Mouse (Mus musculus) v-Abl transformed pro-B cells (cell line): ENCODE measurements around the gene Vps41.

Experiments
- in situ Hi-C, 2 experiments: fragments of 400-800 bp; cut with MboI; formaldehyde crosslinking; loops; one replicate each; pipeline ENCODE4 v1.15.1; 2025; ENCODE audit not compliant: unreplicated experiment in 2 of 2

Gene Vps41

GRCm38 (mm10) chr13:18717185-18717584, at the start of gene Vps41:
TSS of gene Vps41 (plus strand) at chr13:18717286.
- in situ Hi-C loops = loop anchor here in 1 of 2 experiments (25.0 kb wide), 2 partner anchors 420 to 880 kb away; no protein-coding TSS in a partner anchor

- in situ Hi-C loops = loop anchor here (5.0 to 25.0 kb wide), 4 partner anchors 114 to 861 kb away; no protein-coding TSS in a partner anchor
These were observed 18.5 kb upstream of the Vps41 start for GRCm38 (mm10) chr13:18698518-18699065.

- in situ Hi-C loops = loop anchor here in 1 of 2 experiments (25.0 kb wide), 2 partner anchors 426 to 874 kb away; no protein-coding TSS in a partner anchor
These were observed 5.4 kb upstream of the Vps41 start for GRCm38 (mm10) chr13:18711685-18712084.

- in situ Hi-C loops = loop anchor here in 1 of 2 experiments (25.0 kb wide), 2 partner anchors 421 to 879 kb away; no protein-coding TSS in a partner anchor
These were observed 379 bp upstream of the Vps41 start for GRCm38 (mm10) chr13:18716707-18717106.

GRCm38 (mm10) chr13:18718461-18718860, 1.4 kb downstream of the Vps41 start:
- in situ Hi-C loops = loop anchor here in 1 of 2 experiments (25.0 kb wide), 2 partner anchors 419 to 881 kb away; no protein-coding TSS in a partner anchor

GRCm38 (mm10) chr13:18730666-18731065, 13.6 kb downstream of the Vps41 start:
- in situ Hi-C loops = no loop called here

GRCm38 (mm10) chr13:18736590-18736989, 19.5 kb downstream of the Vps41 start:
- in situ Hi-C loops = no loop called here

- in situ Hi-C loops = no loop called here
These were observed 26.6 kb downstream of the Vps41 start for GRCm38 (mm10) chr13:18743575-18744265.

GRCm38 (mm10) chr13:18744266-18744652, 27.2 kb downstream of the Vps41 start:
- in situ Hi-C loops = no loop called here

GRCm38 (mm10) chr13:18757958-18758357, 40.9 kb downstream of the Vps41 start:
- in situ Hi-C loops = no loop called here

GRCm38 (mm10) chr13:18759361-18760056, 42.4 kb downstream of the Vps41 start:
- in situ Hi-C loops = no loop called here

GRCm38 (mm10) chr13:18761452-18761851, 44.4 kb downstream of the Vps41 start:
- in situ Hi-C loops = no loop called here

GRCm38 (mm10) chr13:18767893-18768292, 50.8 kb downstream of the Vps41 start:
- in situ Hi-C loops = no loop called here

- in situ Hi-C loops = no loop called here
These were observed 51.4 kb downstream of the Vps41 start for GRCm38 (mm10) chr13:18768495-18768894.

- in situ Hi-C loops = no loop called here
These were observed 56.5 kb downstream of the Vps41 start for GRCm38 (mm10) chr13:18773437-18774198.

GRCm38 (mm10) chr13:18781250-18781649, 64.2 kb downstream of the Vps41 start:
- in situ Hi-C loops = no loop called here

GRCm38 (mm10) chr13:18785702-18786101, 68.6 kb downstream of the Vps41 start:
- in situ Hi-C loops = no loop called here

GRCm38 (mm10) chr13:18788040-18788439, 71.0 kb downstream of the Vps41 start:
- in situ Hi-C loops = no loop called here

GRCm38 (mm10) chr13:18788689-18789088, 71.6 kb downstream of the Vps41 start:
- in situ Hi-C loops = no loop called here

GRCm38 (mm10) chr13:18789662-18790061, 72.6 kb downstream of the Vps41 start:
- in situ Hi-C loops = no loop called here

- in situ Hi-C loops = no loop called here
These were observed 73.0 kb downstream of the Vps41 start for GRCm38 (mm10) chr13:18790086-18790485.
